Mouse (Mus musculus): Measurements from ENCODE around the gene Ms4a4c. TPM values are rescaled to one million over a fixed set of nuclear protein-coding genes. Genes with fewer than 3 reads are reported as not detected.
"Not testable (repeated sequence)": the region's sequence is repeated elsewhere in the genome, so short reads cannot be mapped to it uniquely, and the experiment has no call there.

The Ms4a4c gene
- polyA plus RNA-seq, 1 experiment from 2014 or later = 0.61 TPM

DNA sequence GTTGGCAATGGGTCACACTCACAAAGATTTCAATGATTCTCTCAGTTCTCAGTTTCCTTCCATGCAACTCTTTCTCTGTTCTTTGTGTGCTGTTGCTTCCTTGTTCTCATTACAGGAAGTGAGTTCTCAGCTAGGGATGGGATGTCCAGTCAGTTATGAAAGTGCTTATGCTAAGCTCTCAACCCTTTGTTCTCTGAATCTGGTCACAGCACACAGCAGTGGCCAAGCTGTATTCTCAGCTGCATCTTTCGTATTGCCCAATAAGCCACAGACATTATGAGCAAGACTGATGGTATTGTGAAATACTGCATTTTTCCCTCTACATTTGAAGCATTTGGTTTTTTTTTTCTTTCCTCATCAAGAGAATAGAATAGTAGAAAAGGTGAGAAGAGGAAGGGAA, 26.6 kb downstream of the Ms4a4c start:
- H3K27me3 ChIP-seq (ENCODE audit: control insufficient read depth, insufficient read depth, low read length); H3K4me2 ChIP-seq (replicated peaks; ENCODE audit: low read depth, low read length); H3K27ac ChIP-seq (ENCODE audit: low read length); H3K36me3 ChIP-seq (ENCODE audit: control insufficient read depth, insufficient read depth, low read length); ATAC-seq (ENCODE audit: insufficient number of reproducible peaks, insufficient read depth, low FRiP score, low read depth); H3K4me1 ChIP-seq (ENCODE audit: control insufficient read depth, insufficient read depth, low read length); H3K9me3 ChIP-seq (ENCODE audit: control insufficient read depth, low read depth, low read length); H3K9ac ChIP-seq (replicated peaks; ENCODE audit: low read depth, low read length); H3K4me3 ChIP-seq (ENCODE audit: low read depth, low read length): not testable (repeated sequence)
- 83% methylated on average over 1 of the region's 1 CpGs for WGBS

DNA sequence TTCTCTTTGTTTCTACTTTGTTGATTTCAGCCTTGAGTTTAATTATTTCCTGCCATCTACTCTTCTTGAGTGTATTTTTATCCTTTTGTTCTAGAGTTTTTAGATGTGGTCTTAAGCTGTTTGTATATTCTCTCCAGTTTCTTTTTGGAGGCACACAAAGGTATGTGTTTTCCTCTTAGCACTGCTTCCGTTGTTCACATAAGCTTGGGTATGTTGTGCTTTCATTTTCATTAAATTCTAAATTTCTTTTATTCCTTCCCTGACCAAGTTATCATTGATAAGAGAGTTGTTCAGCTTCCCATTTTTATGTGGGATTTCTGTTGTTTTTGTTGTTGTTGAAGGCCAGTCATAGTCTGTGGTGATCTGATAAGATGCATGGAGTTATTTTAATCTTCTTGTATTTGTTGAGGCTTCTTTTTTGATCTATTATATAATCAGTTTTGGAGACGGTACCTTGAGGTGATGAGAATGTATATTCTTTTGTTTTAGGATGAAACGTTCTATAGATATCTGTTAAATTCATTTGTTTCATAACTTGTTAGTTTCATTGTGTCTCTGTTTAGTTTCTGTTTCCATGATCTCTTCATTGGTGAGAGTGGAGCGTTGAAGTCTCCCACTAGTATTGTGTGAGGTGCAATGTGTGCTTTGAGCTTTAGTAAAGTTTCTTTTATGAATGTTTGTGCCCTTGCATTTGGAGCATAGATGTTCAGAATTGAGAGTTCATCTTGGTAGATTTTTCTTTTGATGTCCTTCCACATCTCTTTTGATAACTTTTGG, 30.7 kb downstream of the Ms4a4c start:
- Histone ChIP-seq H3K27me3 (ENCODE audit: control insufficient read depth, insufficient read depth, low read length) (no peaks in the 10 kb centered on the region), H3K4me2 (replicated peaks; ENCODE audit: low read depth, low read length) (no peak overlapping the region)
- 84% methylated on average over 4 of the region's 4 CpGs for WGBS

DNA sequence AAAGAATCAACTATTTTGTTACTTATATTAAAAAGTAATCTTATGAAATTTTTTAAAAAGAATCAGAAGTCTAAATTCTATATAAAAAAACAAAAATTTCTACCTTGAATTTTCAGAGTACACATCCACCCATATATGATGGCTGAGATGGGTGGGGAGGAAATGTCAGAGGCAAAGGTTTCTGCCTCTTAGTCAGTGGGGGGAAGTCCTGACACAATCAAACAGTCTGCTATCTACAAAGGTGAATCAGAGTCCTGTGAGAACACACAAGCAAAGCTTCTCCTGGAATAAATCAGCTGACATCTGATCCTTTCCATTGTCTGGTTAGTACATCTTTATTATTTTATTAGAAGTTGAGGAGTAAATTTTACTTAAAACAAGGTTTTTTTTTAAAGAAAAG, 38.8 kb downstream of the Ms4a4c start, which contains the start of gene Ms4a4b:
Ms4a4b (plus strand) TSS at position 216 of the 400 bp plus-strand sequence.
- H3K36me3 ChIP-seq (ENCODE audit: control insufficient read depth, insufficient read depth, low read length) = no peaks in the 10 kb centered on the region
- no peak within 1 kb of the TSS for H3K9ac ChIP-seq (replicated peaks; ENCODE audit: low read depth, low read length)
- H3K27ac ChIP-seq (ENCODE audit: low read length) = no peak within 1 kb of the TSS
- H3K4me2 ChIP-seq (replicated peaks; ENCODE audit: low read depth, low read length) = no peak within 1 kb of the TSS
- ATAC-seq (ENCODE audit: insufficient number of reproducible peaks, insufficient read depth, low FRiP score, low read depth) = no peak
- no peaks in the 10 kb centered on the region for H3K4me1 ChIP-seq (ENCODE audit: control insufficient read depth, insufficient read depth, low read length)
- no peak within 1 kb of the TSS for H3K4me3 ChIP-seq (ENCODE audit: low read depth, low read length)
- H3K27me3 ChIP-seq (ENCODE audit: control insufficient read depth, insufficient read depth, low read length) = no peaks in the 10 kb centered on the region
- H3K9me3 ChIP-seq (ENCODE audit: control insufficient read depth, low read depth, low read length) = no peaks in the 10 kb centered on the region

More for the DNA sequence above, 30.7 kb downstream of the Ms4a4c start:
- Histone ChIP-seq H3K27ac (ENCODE audit: low read length) (no peak overlapping the region), H3K9ac (replicated peaks; ENCODE audit: low read depth, low read length) (no peak overlapping the region), H3K4me1 (ENCODE audit: control insufficient read depth, insufficient read depth, low read length) (no peaks in the 10 kb centered on the region), H3K36me3 (ENCODE audit: control insufficient read depth, insufficient read depth, low read length) (no peaks in the 10 kb centered on the region), H3K9me3 (ENCODE audit: control insufficient read depth, low read depth, low read length) (no peaks in the 10 kb centered on the region), H3K4me3 (ENCODE audit: low read depth, low read length) (no peak overlapping the region)
- no peak for ATAC-seq (ENCODE audit: insufficient number of reproducible peaks, insufficient read depth, low FRiP score, low read depth)

DNA sequence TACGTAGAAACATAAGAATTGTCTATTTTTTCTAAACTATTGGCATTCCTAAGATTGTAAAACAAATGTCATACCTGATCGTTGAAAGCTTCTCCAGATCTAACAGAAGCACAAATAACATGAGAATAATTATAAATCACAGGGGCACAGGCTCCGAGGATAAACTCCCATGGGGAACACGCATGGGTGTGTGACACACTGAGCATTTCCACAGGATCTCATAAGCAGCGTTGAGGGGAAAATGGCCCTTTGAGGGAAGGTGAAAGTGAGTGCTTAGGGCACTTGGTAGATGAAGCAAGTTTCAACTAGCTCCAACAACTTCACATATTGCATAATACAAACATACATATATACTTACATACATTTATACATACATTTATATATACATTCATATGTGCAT, 39.4 kb downstream of the Ms4a4c start:
- Histone ChIP-seq H3K4me1 (ENCODE audit: control insufficient read depth, insufficient read depth, low read length) (no peaks in the 10 kb centered on the region), H3K27me3 (ENCODE audit: control insufficient read depth, insufficient read depth, low read length) (no peaks in the 10 kb centered on the region), H3K4me2 (replicated peaks; ENCODE audit: low read depth, low read length) (no peak overlapping the region), H3K9me3 (ENCODE audit: control insufficient read depth, low read depth, low read length) (no peaks in the 10 kb centered on the region), H3K9ac (replicated peaks; ENCODE audit: low read depth, low read length) (no peak overlapping the region), H3K36me3 (ENCODE audit: control insufficient read depth, insufficient read depth, low read length) (no peaks in the 10 kb centered on the region), H3K27ac (ENCODE audit: low read length) (no peak overlapping the region), H3K4me3 (ENCODE audit: low read depth, low read length) (no peak overlapping the region)
- ATAC-seq (ENCODE audit: insufficient number of reproducible peaks, insufficient read depth, low FRiP score, low read depth) = no peak
- 76% methylated on average over 5 of the region's 5 CpGs for WGBS

DNA sequence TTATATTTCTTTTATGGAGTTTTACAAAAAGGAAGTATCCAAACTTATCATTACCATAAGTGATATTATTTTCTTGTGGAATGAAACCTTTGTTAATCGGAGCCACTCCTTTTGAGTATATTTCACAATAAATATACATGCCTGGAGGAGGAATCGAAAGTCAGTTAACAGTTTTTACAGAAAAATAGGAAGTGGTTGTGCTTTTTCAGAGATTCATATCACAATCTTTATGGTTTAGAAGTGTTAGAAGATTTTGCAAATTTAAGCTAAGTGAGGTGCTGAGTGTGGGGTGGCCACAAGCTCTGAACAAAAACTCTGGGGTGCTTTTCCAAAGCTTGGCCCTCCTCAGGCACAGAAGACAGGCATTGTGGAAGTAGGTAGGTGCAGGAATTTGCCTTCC, 42.7 kb downstream of the Ms4a4c start:
- WGBS = 88% methylated on average over 2 of the region's 2 CpGs
- no peaks in the 10 kb centered on the region for H3K27me3 ChIP-seq (ENCODE audit: control insufficient read depth, insufficient read depth, low read length)

DNA sequence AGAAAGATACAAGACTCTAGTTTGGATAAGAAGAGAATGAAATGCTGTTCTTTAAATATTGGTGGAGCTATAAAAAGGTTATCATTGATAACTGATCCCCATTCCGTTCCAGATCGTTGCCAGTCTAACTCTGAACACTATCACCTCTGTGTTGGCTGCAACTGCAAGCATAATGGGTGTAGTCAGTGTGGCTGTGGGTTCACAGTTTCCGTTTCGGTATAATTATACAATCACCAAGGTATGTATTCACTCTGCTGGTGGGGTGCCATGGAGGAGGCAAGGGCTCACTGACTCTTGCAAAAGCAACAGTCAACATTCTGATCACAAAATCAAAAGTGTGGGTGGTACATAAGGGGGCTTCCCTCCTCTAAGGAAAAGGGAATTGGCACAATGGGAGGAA, 54.5 kb downstream of the Ms4a4c start:
- not testable (repeated sequence) for ATAC-seq (ENCODE audit: insufficient number of reproducible peaks, insufficient read depth, low FRiP score, low read depth); H3K4me3 ChIP-seq (ENCODE audit: low read depth, low read length); H3K9ac ChIP-seq (replicated peaks; ENCODE audit: low read depth, low read length); H3K9me3 ChIP-seq (ENCODE audit: control insufficient read depth, low read depth, low read length); H3K27ac ChIP-seq (ENCODE audit: low read length); H3K4me2 ChIP-seq (replicated peaks; ENCODE audit: low read depth, low read length); H3K36me3 ChIP-seq (ENCODE audit: control insufficient read depth, insufficient read depth, low read length); H3K27me3 ChIP-seq (ENCODE audit: control insufficient read depth, insufficient read depth, low read length); H3K4me1 ChIP-seq (ENCODE audit: control insufficient read depth, insufficient read depth, low read length)
- WGBS = 90% methylated on average over 3 of the region's 4 CpGs

More for the DNA sequence above, 42.7 kb downstream of the Ms4a4c start:
- Histone ChIP-seq H3K4me2 (replicated peaks; ENCODE audit: low read depth, low read length) (no peak overlapping the region), H3K9ac (replicated peaks; ENCODE audit: low read depth, low read length) (no peak overlapping the region), H3K36me3 (ENCODE audit: control insufficient read depth, insufficient read depth, low read length) (no peaks in the 10 kb centered on the region), H3K9me3 (ENCODE audit: control insufficient read depth, low read depth, low read length) (no peaks in the 10 kb centered on the region), H3K4me3 (ENCODE audit: low read depth, low read length) (no peak overlapping the region), H3K4me1 (ENCODE audit: control insufficient read depth, insufficient read depth, low read length) (no peaks in the 10 kb centered on the region), H3K27ac (ENCODE audit: low read length) (no peak overlapping the region)
- no peak for ATAC-seq (ENCODE audit: insufficient number of reproducible peaks, insufficient read depth, low FRiP score, low read depth)

DNA sequence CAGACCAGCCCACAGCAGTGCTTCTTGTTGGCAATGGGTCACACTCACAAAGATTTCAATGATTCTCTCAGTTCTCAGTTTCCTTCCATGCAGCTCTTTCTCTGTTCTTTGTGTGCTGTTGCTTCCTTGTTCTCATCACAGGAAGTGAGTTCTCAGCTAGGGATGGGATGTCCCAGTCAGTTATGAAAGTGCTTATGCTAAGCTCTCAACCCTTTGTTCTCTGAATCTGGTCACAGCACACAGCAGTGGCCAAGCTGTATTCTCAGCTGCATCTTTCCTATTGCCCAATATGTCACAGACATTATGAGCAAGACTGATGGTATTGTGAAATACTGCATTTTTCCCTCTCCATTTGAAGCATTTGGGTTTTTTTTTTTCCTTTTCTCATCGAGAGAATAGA, 60.2 kb downstream of the Ms4a4c start:
- H3K4me2 ChIP-seq (replicated peaks; ENCODE audit: low read depth, low read length); H3K36me3 ChIP-seq (ENCODE audit: control insufficient read depth, insufficient read depth, low read length); ATAC-seq (ENCODE audit: insufficient number of reproducible peaks, insufficient read depth, low FRiP score, low read depth); H3K4me3 ChIP-seq (ENCODE audit: low read depth, low read length); H3K27me3 ChIP-seq (ENCODE audit: control insufficient read depth, insufficient read depth, low read length); H3K27ac ChIP-seq (ENCODE audit: low read length); H3K9me3 ChIP-seq (ENCODE audit: control insufficient read depth, low read depth, low read length); H3K9ac ChIP-seq (replicated peaks; ENCODE audit: low read depth, low read length); H3K4me1 ChIP-seq (ENCODE audit: control insufficient read depth, insufficient read depth, low read length): not testable (repeated sequence)
- WGBS = 50% methylated on average over 1 of the region's 1 CpGs

DNA sequence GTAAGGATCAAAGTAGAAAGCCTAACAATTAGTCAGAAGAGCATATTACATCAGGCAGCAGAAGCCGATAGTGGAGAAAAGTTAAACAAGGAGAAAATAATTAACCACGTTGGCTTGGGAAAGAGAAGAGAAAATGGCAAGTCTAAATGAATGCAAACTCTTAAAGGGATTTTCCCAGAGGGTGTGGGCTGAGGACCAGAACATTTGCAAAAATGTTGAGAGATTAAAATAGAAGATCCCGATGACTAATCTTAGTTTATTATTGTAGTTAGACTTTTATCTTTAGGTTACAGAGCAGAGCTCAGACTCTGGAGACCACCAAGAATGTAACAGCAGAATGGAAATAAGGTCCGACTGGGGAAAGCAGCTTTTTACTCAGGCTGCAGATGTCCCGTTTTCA, 61.9 kb downstream of the Ms4a4c start:
- H3K4me2 ChIP-seq (replicated peaks; ENCODE audit: low read depth, low read length) = no peak overlapping the region
- no peak for ATAC-seq (ENCODE audit: insufficient number of reproducible peaks, insufficient read depth, low FRiP score, low read depth)
- no peak overlapping the region for H3K4me3 ChIP-seq (ENCODE audit: low read depth, low read length)
- H3K9ac ChIP-seq (replicated peaks; ENCODE audit: low read depth, low read length) = no peak overlapping the region
- no peaks in the 10 kb centered on the region for H3K27me3 ChIP-seq (ENCODE audit: control insufficient read depth, insufficient read depth, low read length)
- no peak overlapping the region for H3K27ac ChIP-seq (ENCODE audit: low read length)
- no peaks in the 10 kb centered on the region for H3K36me3 ChIP-seq (ENCODE audit: control insufficient read depth, insufficient read depth, low read length)
- H3K9me3 ChIP-seq (ENCODE audit: control insufficient read depth, low read depth, low read length) = no peaks in the 10 kb centered on the region
- WGBS = 46% methylated on average over 5 of the region's 5 CpGs
- H3K4me1 ChIP-seq (ENCODE audit: control insufficient read depth, insufficient read depth, low read length) = no peaks in the 10 kb centered on the region

DNA sequence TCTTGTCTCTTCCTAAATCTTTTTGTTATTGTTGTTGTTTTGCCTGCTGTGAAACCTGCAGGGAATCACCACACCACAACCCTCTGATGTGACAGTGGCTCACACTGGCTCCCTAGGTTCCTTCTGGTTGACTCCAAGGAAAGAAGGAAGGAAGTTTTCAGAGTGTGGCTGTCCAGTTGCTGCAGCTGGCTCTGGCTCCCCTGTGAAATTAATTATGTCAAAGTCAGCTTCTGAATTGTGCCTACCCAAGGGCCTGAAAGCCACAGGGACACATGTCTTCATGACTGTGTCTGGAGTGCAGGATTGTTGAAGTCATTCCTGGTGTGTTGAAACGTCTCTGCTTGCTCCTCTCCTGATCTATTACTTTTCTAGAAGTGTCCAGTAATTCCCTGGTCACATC, 63.8 kb downstream of the Ms4a4c start:
- not testable (repeated sequence) for H3K27me3 ChIP-seq (ENCODE audit: control insufficient read depth, insufficient read depth, low read length); H3K4me3 ChIP-seq (ENCODE audit: low read depth, low read length); H3K9ac ChIP-seq (replicated peaks; ENCODE audit: low read depth, low read length); H3K4me2 ChIP-seq (replicated peaks; ENCODE audit: low read depth, low read length); ATAC-seq (ENCODE audit: insufficient number of reproducible peaks, insufficient read depth, low FRiP score, low read depth); H3K36me3 ChIP-seq (ENCODE audit: control insufficient read depth, insufficient read depth, low read length); H3K9me3 ChIP-seq (ENCODE audit: control insufficient read depth, low read depth, low read length); H3K4me1 ChIP-seq (ENCODE audit: control insufficient read depth, insufficient read depth, low read length); H3K27ac ChIP-seq (ENCODE audit: low read length)
- 56% methylated on average over 1 of the region's 1 CpGs for WGBS
